ENCODE assay signal across 1 mouse cellular context in the genomic region with DNA sequence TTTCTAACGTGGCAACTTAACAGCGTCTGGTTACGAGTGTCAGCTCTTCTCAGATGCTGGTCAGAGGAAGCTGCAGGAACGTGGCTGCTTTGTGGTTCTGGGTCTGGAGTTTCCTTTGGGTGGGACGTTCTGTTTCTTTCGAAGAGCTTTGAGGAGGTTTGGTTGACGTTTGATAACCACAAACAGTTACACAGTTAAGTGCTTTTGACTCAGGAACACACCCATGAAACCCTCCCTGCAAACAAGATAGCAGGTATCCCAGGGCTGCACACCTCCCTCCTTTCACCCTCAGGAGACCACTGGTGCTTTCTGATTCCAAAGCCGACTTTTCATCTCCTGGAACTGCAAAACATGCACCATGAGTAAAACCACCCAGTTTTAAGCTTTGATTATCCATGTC.
A peak's percentile ranks its signal among the peaks of the same experiment; 100 is the strongest.
TF ChIP-seq lines count a peak whose summit lies in the region.

No protein-coding gene starts in this region.

TF ChIP-seq in MEL, 35 proteins besides CTCF, POLR2A, EP300 and RAD21 (continued from another document):
- peak; percentile 36; the same call in 1 of the 2 replicates for TF ChIP-seq TAL1 (IDR thresholded peaks at IDR 0.05; ENCODE audit: low read length)
TF ChIP-seq in MEL: peak in this region for 3.
